40 mouse cellular contexts compared by ENCODE assay signal in genomic region chr13:56369600-56369999, GRCm38 (mm10). TPM values are rescaled to one million over a fixed set of nuclear protein-coding genes. Genes with fewer than 3 reads are reported as not detected.
"Had no signal": no experiment of that assay in that cellular context is flagged by ENCODE, and none has a peak within 500 bp of the region (broad histone marks: within the 10 kb centered on the region; RNA-seq: fewer than 3 reads in every experiment).

No protein-coding gene starts in this region.

- H3K4me2 ChIP-seq: embryonic facial prominence, embryonic 12.5 days; embryonic facial prominence, embryonic 13.5 days; embryonic facial prominence, embryonic 15.5 days; forebrain, embryonic 12.5 days; forebrain, embryonic 13.5 days; forebrain, embryonic 15.5 days had no signal

- H3K9ac ChIP-seq: embryonic facial prominence, embryonic 12.5 days; embryonic facial prominence, embryonic 13.5 days; embryonic facial prominence, embryonic 15.5 days; forebrain, embryonic 12.5 days; forebrain, embryonic 13.5 days; forebrain, embryonic 15.5 days; forebrain, postnatal 0 days had no signal

- H3K4me1 ChIP-seq: forebrain, embryonic 15.5 days had no signal

- H3K4me3 ChIP-seq: embryonic facial prominence, embryonic 10.5 days; embryonic facial prominence, embryonic 12.5 days; embryonic facial prominence, embryonic 13.5 days; embryonic facial prominence, embryonic 15.5 days; erythroblast, embryonic 14.5 days; forebrain, embryonic 10.5 days; forebrain, embryonic 12.5 days; forebrain, embryonic 13.5 days; forebrain, embryonic 15.5 days; gastrocnemius, adult 2 months; heart, adult 2 months had no signal

- H3K27me3 ChIP-seq: embryonic facial prominence, embryonic 12.5 days; embryonic facial prominence, embryonic 13.5 days; embryonic facial prominence, embryonic 15.5 days; forebrain, embryonic 12.5 days; forebrain, embryonic 13.5 days; forebrain, embryonic 15.5 days had no signal

- ATAC-seq: forebrain, embryonic 13.5 days; forebrain, embryonic 14.5 days; forebrain, embryonic 15.5 days; forebrain, embryonic 16.5 days; forebrain, postnatal 0 days had no signal

- H3K36me3 ChIP-seq: embryonic facial prominence, embryonic 10.5 days; embryonic facial prominence, embryonic 12.5 days; embryonic facial prominence, embryonic 13.5 days; embryonic facial prominence, embryonic 15.5 days; forebrain, embryonic 10.5 days; forebrain, embryonic 12.5 days; forebrain, embryonic 15.5 days had no signal

- DNase-seq: cerebellum, adult 8-10 months; cerebellum, adult 9-10 months; cerebellum, adult 9-11 months; cerebellum, postnatal 10 days; cerebellum, postnatal 14 days; cerebellum, postnatal 25 days; cerebellum, postnatal 36 days; embryo, embryonic 11 days; forebrain, postnatal 0 days; gastrocnemius, adult 2 months; gastrocnemius, postnatal 10 days; gastrocnemius, postnatal 14 days; gastrocnemius, postnatal 25 days; gastrocnemius, postnatal 36 days; heart, adult 11 months; heart, adult 18-20 months; heart, adult 2 months had no signal

- H3K9me3 ChIP-seq: embryonic facial prominence, embryonic 10.5 days; embryonic facial prominence, embryonic 12.5 days; embryonic facial prominence, embryonic 13.5 days; embryonic facial prominence, embryonic 15.5 days; forebrain, embryonic 10.5 days; forebrain, embryonic 12.5 days; forebrain, embryonic 13.5 days; forebrain, embryonic 15.5 days had no signal

- H3K27ac ChIP-seq: embryonic facial prominence, embryonic 10.5 days; embryonic facial prominence, embryonic 12.5 days; embryonic facial prominence, embryonic 13.5 days; embryonic facial prominence, embryonic 15.5 days; forebrain, embryonic 10.5 days; forebrain, embryonic 12.5 days; forebrain, embryonic 13.5 days; forebrain, embryonic 15.5 days; gastrocnemius, adult 2 months; heart, adult 2 months had no signal

RNA-seq across cellular contexts. Expression of gene Gm3045, which starts 56.8 kb away (rescaled TPM):
- total RNA-seq: common myeloid progenitor, adult 5-6 weeks; forebrain, postnatal 0 days; gastrocnemius, adult 18-20 months; gastrocnemius, adult 2 months; gastrocnemius, adult 8-10 months; gastrocnemius, postnatal 10 days; gastrocnemius, postnatal 14 days; gastrocnemius, postnatal 25 days; gastrocnemius, postnatal 36 days; gastrocnemius, postnatal 4 days; granulocyte monocyte progenitor cell, adult 5-6 weeks; heart, adult 18-20 months; heart, adult 2 months; heart, adult 8-10 months had no signal
- polyA plus RNA-seq: cortical plate, adult 2 months; embryonic facial prominence, embryonic 10.5 days; embryonic facial prominence, embryonic 11.5 days; embryonic facial prominence, embryonic 12.5 days; embryonic facial prominence, embryonic 13.5 days; embryonic facial prominence, embryonic 14.5 days; erythroblast, embryonic 14.5 days; forebrain, embryonic 10.5 days; forebrain, embryonic 11.5 days; forebrain, embryonic 12.5 days; forebrain, embryonic 13.5 days; forebrain, embryonic 14.5 days; forebrain, embryonic 15.5 days; forebrain, embryonic 16.5 days; forebrain, postnatal 0 days; frontal cortex, adult 2 months; gonadal fat pad, adult 2 months; heart, adult 2 months had no signal
